Mouse (Mus musculus): Measurements from ENCODE around the gene Plce1. TPM values are rescaled to one million over a fixed set of nuclear protein-coding genes. Genes with fewer than 3 reads are reported as not detected.

Plce1 gene
- polyA plus RNA-seq, 1 experiment from 2014 or later: 0.98 TPM

GRCm38 (mm10) chr19:38578554-38579146, 97.7 kb downstream of the Plce1 start:
- DNase-seq (ENCODE audit: low spot score): no peak

- no peak for DNase-seq (ENCODE audit: low spot score)
Measured at GRCm38 (mm10) chr19:38582861-38583260, 102.0 kb downstream of the Plce1 start.

- DNase-seq (ENCODE audit: low spot score): no peak
Measured at GRCm38 (mm10) chr19:38587559-38587958, 106.7 kb downstream of the Plce1 start.

- DNase-seq (ENCODE audit: low spot score): no peak
Measured at GRCm38 (mm10) chr19:38589466-38589865, 108.6 kb downstream of the Plce1 start.

- no peak for DNase-seq (ENCODE audit: low spot score)
Measured at GRCm38 (mm10) chr19:38589941-38590340, 109.0 kb downstream of the Plce1 start.

- no peak for DNase-seq (ENCODE audit: low spot score)
Measured at GRCm38 (mm10) chr19:38592566-38593224, 111.8 kb downstream of the Plce1 start.

- no peak for DNase-seq (ENCODE audit: low spot score)
Measured at GRCm38 (mm10) chr19:38593225-38593897, 112.5 kb downstream of the Plce1 start.

GRCm38 (mm10) chr19:38596096-38596495, 115.2 kb downstream of the Plce1 start:
- no peak for DNase-seq (ENCODE audit: low spot score)

- no peak for DNase-seq (ENCODE audit: low spot score)
Measured at GRCm38 (mm10) chr19:38597392-38597791, 116.5 kb downstream of the Plce1 start.

- DNase-seq (ENCODE audit: low spot score): no peak
Measured at GRCm38 (mm10) chr19:38599001-38599400, 118.1 kb downstream of the Plce1 start.

GRCm38 (mm10) chr19:38601127-38601526, 120.2 kb downstream of the Plce1 start:
- no peak for DNase-seq (ENCODE audit: low spot score)

- DNase-seq (ENCODE audit: low spot score): no peak
Measured at GRCm38 (mm10) chr19:38602811-38603210, 121.9 kb downstream of the Plce1 start.

GRCm38 (mm10) chr19:38607236-38607635, 126.3 kb downstream of the Plce1 start:
- DNase-seq (ENCODE audit: low spot score): no peak

- DNase-seq (ENCODE audit: low spot score): no peak
Measured at GRCm38 (mm10) chr19:38608951-38609654, 128.2 kb downstream of the Plce1 start.

GRCm38 (mm10) chr19:38610291-38610690, 129.4 kb downstream of the Plce1 start:
- no peak for DNase-seq (ENCODE audit: low spot score)

- DNase-seq (ENCODE audit: low spot score): no peak
Measured at GRCm38 (mm10) chr19:38610809-38611208, 129.9 kb downstream of the Plce1 start.

- no peak for DNase-seq (ENCODE audit: low spot score)
Measured at GRCm38 (mm10) chr19:38614067-38614675, 133.3 kb downstream of the Plce1 start.

- no peak for DNase-seq (ENCODE audit: low spot score)
Measured at GRCm38 (mm10) chr19:38615356-38615755, 134.4 kb downstream of the Plce1 start.

GRCm38 (mm10) chr19:38620134-38620533, 139.2 kb downstream of the Plce1 start:
- no peak for DNase-seq (ENCODE audit: low spot score)

GRCm38 (mm10) chr19:38621546-38621945, 140.6 kb downstream of the Plce1 start:
- no peak for DNase-seq (ENCODE audit: low spot score)

GRCm38 (mm10) chr19:38626246-38627015, 145.5 kb downstream of the Plce1 start:
- DNase-seq (ENCODE audit: low spot score): no peak

Data from thymus, postnatal 0 days (tissue).